Mouse (Mus musculus): ENCODE results near the gene Olfr679. TPM values are rescaled to one million over a fixed set of nuclear protein-coding genes. Genes with fewer than 3 reads are reported as not detected.
"Not testable (repeated sequence)": the region's sequence is repeated elsewhere in the genome, so short reads cannot be mapped to it uniquely, and the experiment has no call there.

The Olfr679 gene
- polyA plus RNA-seq (2015; fragmentation: Nextera tagmentation; extraction: Ambion mirVana): not detected in 2 replicates

- H3K4me1 ChIP-seq: no peaks in the 10 kb centered on the region
- H3K36me3 ChIP-seq: no peaks in the 10 kb centered on the region
- no peak within 1 kb of the TSS for H3K4me3 ChIP-seq (replicated peaks)
- WGBS: 70% methylated on average over 1 of the region's 1 CpGs
- H3K27me3 ChIP-seq (replicated peaks): no peaks in the 10 kb centered on the region
- no peak for ATAC-seq (ENCODE audit: low FRiP score)
- H3K4me2 ChIP-seq: no peak within 1 kb of the TSS
- no peak within 1 kb of the TSS for H3K9ac ChIP-seq (replicated peaks)
- no peaks in the 10 kb centered on the region for H3K9me3 ChIP-seq (replicated peaks)
- H3K27ac ChIP-seq (replicated peaks): no peak within 1 kb of the TSS
Measured at GRCm38 (mm10) chr7:105080905-105081304, at the start of gene Olfr679. Gene Olfr679, plus strand, starts transcription at chr7:105081205.

- no peak within 1 kb of the TSS for H3K27ac ChIP-seq (replicated peaks)
- no peak within 1 kb of the TSS for H3K4me3 ChIP-seq (replicated peaks)
- no peaks in the 10 kb centered on the region for H3K9me3 ChIP-seq (replicated peaks)
- H3K36me3 ChIP-seq: no peaks in the 10 kb centered on the region
- ATAC-seq (ENCODE audit: low FRiP score): no peak
- no peaks in the 10 kb centered on the region for H3K4me1 ChIP-seq
- H3K9ac ChIP-seq (replicated peaks): no peak within 1 kb of the TSS
- no peak within 1 kb of the TSS for H3K4me2 ChIP-seq
- no peaks in the 10 kb centered on the region for H3K27me3 ChIP-seq (replicated peaks)
Measured at GRCm38 (mm10) chr7:105032398-105032797, 48.6 kb upstream of the Olfr679 start, which contains the start of gene Olfr676. Gene Olfr676, plus strand, starts transcription at chr7:105032698.

- ATAC-seq (ENCODE audit: low FRiP score); H3K36me3 ChIP-seq; H3K9me3 ChIP-seq (replicated peaks); H3K4me2 ChIP-seq; H3K9ac ChIP-seq (replicated peaks); H3K4me3 ChIP-seq (replicated peaks); H3K4me1 ChIP-seq; H3K27me3 ChIP-seq (replicated peaks); H3K27ac ChIP-seq (replicated peaks): not testable (repeated sequence)
- WGBS: 50% methylated on average over 5 of the region's 5 CpGs
Measured at GRCm38 (mm10) chr7:105033836-105034235, 47.2 kb upstream of the Olfr679 start.

GRCm38 (mm10) chr7:105058951-105059350 lies 22.1 kb upstream of the Olfr679 start:
- no peak for ATAC-seq (ENCODE audit: low FRiP score)
- H3K4me1 ChIP-seq: no peaks in the 10 kb centered on the region

GRCm38 (mm10) chr7:105064175-105064574 lies 16.8 kb upstream of the Olfr679 start, which contains the start of gene Olfr678:
Gene Olfr678, plus strand, starts transcription at chr7:105064475.
- Histone ChIP-seq H3K36me3 (no peaks in the 10 kb centered on the region), H3K4me2 (no peak within 1 kb of the TSS), H3K9me3 (replicated peaks) (no peaks in the 10 kb centered on the region), H3K4me1 (no peaks in the 10 kb centered on the region), H3K27ac (replicated peaks) (no peak within 1 kb of the TSS), H3K9ac (replicated peaks) (no peak within 1 kb of the TSS), H3K27me3 (replicated peaks) (no peaks in the 10 kb centered on the region), H3K4me3 (replicated peaks) (no peak within 1 kb of the TSS)
- 95% methylated on average over 1 of the region's 1 CpGs for WGBS
- no peak for ATAC-seq (ENCODE audit: low FRiP score)

More at GRCm38 (mm10) chr7:105058951-105059350, 22.1 kb upstream of the Olfr679 start:
- no peak overlapping the region for H3K9ac ChIP-seq (replicated peaks)
- no peak overlapping the region for H3K27ac ChIP-seq (replicated peaks)
- no peaks in the 10 kb centered on the region for H3K36me3 ChIP-seq
- H3K9me3 ChIP-seq (replicated peaks): no peaks in the 10 kb centered on the region
- H3K27me3 ChIP-seq (replicated peaks): no peaks in the 10 kb centered on the region
- H3K4me3 ChIP-seq (replicated peaks): no peak overlapping the region
- H3K4me2 ChIP-seq: no peak overlapping the region

- not testable (repeated sequence) for H3K4me2 ChIP-seq; ATAC-seq (ENCODE audit: low FRiP score); H3K36me3 ChIP-seq; H3K9me3 ChIP-seq (replicated peaks); H3K9ac ChIP-seq (replicated peaks); H3K27ac ChIP-seq (replicated peaks); H3K4me3 ChIP-seq (replicated peaks); H3K27me3 ChIP-seq (replicated peaks); H3K4me1 ChIP-seq
Measured at GRCm38 (mm10) chr7:105092717-105093116, 11.7 kb downstream of the Olfr679 start, which contains the start of gene Olfr680-ps1. Gene Olfr680-ps1, minus strand, starts transcription at chr7:105092817.

GRCm38 (mm10) chr7:105116536-105116935 lies 35.5 kb downstream of the Olfr679 start, which contains the start of gene Olfr681:
Gene Olfr681, plus strand, starts transcription at chr7:105116836.
- Histone ChIP-seq H3K4me2 (no peak within 1 kb of the TSS), H3K9me3 (replicated peaks) (no peaks in the 10 kb centered on the region), H3K4me3 (replicated peaks) (no peak within 1 kb of the TSS), H3K36me3 (no peaks in the 10 kb centered on the region), H3K4me1 (no peaks in the 10 kb centered on the region), H3K9ac (replicated peaks) (no peak within 1 kb of the TSS), H3K27me3 (replicated peaks) (no peaks in the 10 kb centered on the region), H3K27ac (replicated peaks) (no peak within 1 kb of the TSS)
- no peak for ATAC-seq (ENCODE audit: low FRiP score)

Other genes starting within 250 kb of the Olfr679 start
- not detected in 2 replicates for gene Usp17lb, start 238.6 kb upstream of the Olfr679 start, polyA plus RNA-seq (2015; fragmentation: Nextera tagmentation; extraction: Ambion mirVana)
- gene Usp17la, start 224.2 kb upstream of the Olfr679 start, polyA plus RNA-seq (2015; fragmentation: Nextera tagmentation; extraction: Ambion mirVana): not detected in 2 replicates
- gene Olfr665, start 203.2 kb upstream of the Olfr679 start, polyA plus RNA-seq (2015; fragmentation: Nextera tagmentation; extraction: Ambion mirVana): not detected in 2 replicates
- not detected in 2 replicates for gene Olfr666, start 185.3 kb upstream of the Olfr679 start, polyA plus RNA-seq (2015; fragmentation: Nextera tagmentation; extraction: Ambion mirVana)
- not detected in 2 replicates for gene Olfr667, start 159.7 kb upstream of the Olfr679 start, polyA plus RNA-seq (2015; fragmentation: Nextera tagmentation; extraction: Ambion mirVana)
- not detected in 2 replicates for gene Olfr668, start 153.1 kb upstream of the Olfr679 start, polyA plus RNA-seq (2015; fragmentation: Nextera tagmentation; extraction: Ambion mirVana)
- gene Olfr669, start 147.0 kb upstream of the Olfr679 start, polyA plus RNA-seq (2015; fragmentation: Nextera tagmentation; extraction: Ambion mirVana): not detected in 2 replicates
- gene Olfr670, start 118.6 kb upstream of the Olfr679 start, polyA plus RNA-seq (2015; fragmentation: Nextera tagmentation; extraction: Ambion mirVana): not detected in 2 replicates
- gene Olfr671, start 102.1 kb upstream of the Olfr679 start, polyA plus RNA-seq (2015; fragmentation: Nextera tagmentation; extraction: Ambion mirVana): not detected in 2 replicates
- gene Olfr672, start 79.2 kb upstream of the Olfr679 start, polyA plus RNA-seq (2015; fragmentation: Nextera tagmentation; extraction: Ambion mirVana): not detected in 2 replicates
- not detected in 2 replicates for gene Olfr675, start 52.7 kb upstream of the Olfr679 start, polyA plus RNA-seq (2015; fragmentation: Nextera tagmentation; extraction: Ambion mirVana)
- gene Olfr676, start 48.5 kb upstream of the Olfr679 start, polyA plus RNA-seq (2015; fragmentation: Nextera tagmentation; extraction: Ambion mirVana): not detected in 2 replicates
- gene Olfr677, start 29.8 kb upstream of the Olfr679 start, polyA plus RNA-seq (2015; fragmentation: Nextera tagmentation; extraction: Ambion mirVana): not detected in 2 replicates
- not detected in 2 replicates for gene Olfr678, start 16.7 kb upstream of the Olfr679 start, polyA plus RNA-seq (2015; fragmentation: Nextera tagmentation; extraction: Ambion mirVana)
- not detected in 2 replicates for gene Olfr680-ps1, start 11.6 kb downstream of the Olfr679 start, polyA plus RNA-seq (2015; fragmentation: Nextera tagmentation; extraction: Ambion mirVana)
- not detected in 2 replicates for gene Olfr681, start 35.6 kb downstream of the Olfr679 start, polyA plus RNA-seq (2015; fragmentation: Nextera tagmentation; extraction: Ambion mirVana)
- gene Olfr683, start 65.8 kb downstream of the Olfr679 start, polyA plus RNA-seq (2015; fragmentation: Nextera tagmentation; extraction: Ambion mirVana): not detected in 2 replicates
- not detected in 2 replicates for gene Olfr684, start 82.4 kb downstream of the Olfr679 start, polyA plus RNA-seq (2015; fragmentation: Nextera tagmentation; extraction: Ambion mirVana)
- not detected in 2 replicates for gene Olfr685, start 104.8 kb downstream of the Olfr679 start, polyA plus RNA-seq (2015; fragmentation: Nextera tagmentation; extraction: Ambion mirVana)
- gene Olfr686, start 126.3 kb downstream of the Olfr679 start, polyA plus RNA-seq (2015; fragmentation: Nextera tagmentation; extraction: Ambion mirVana): not detected in 2 replicates
- not detected in 2 replicates for gene Olfr688, start 206.9 kb downstream of the Olfr679 start, polyA plus RNA-seq (2015; fragmentation: Nextera tagmentation; extraction: Ambion mirVana)
- not detected in 2 replicates for gene Olfr689, start 230.0 kb downstream of the Olfr679 start, polyA plus RNA-seq (2015; fragmentation: Nextera tagmentation; extraction: Ambion mirVana)